Mouse (Mus musculus): ENCODE data around the gene Gm1110. TPM values are rescaled to one million over a fixed set of nuclear protein-coding genes. Genes with fewer than 3 reads are reported as not detected.

Gm1110 gene
- not detected in 2 replicates for polyA plus RNA-seq (2015; fragmentation: Nextera tagmentation; extraction: Ambion mirVana)

GRCm38 (mm10) chr9:26922909-26923526 is at the start of gene Gm1110:
Gene Gm1110 (minus strand): TSS chr9:26923111.

DNA sequence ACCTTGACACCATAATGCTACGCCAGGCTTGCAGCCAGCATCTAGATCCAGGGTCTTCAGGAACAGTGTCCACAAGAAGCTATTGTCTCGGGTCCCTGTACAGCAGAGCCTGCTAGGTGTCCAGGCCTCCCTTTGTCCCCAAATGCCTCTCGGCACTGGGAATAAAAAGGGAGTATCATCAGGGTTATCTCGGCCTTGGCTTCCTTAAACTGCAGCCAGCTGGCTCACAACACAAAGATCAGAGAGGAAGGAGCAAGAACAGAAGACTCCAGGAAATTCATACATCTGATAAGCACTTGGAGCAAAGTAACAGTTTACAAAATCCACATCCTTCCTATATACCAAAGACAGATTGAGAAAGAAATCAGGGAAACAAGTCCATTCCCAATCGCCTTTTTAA is 62.2 kb downstream of the Gm1110 start, which contains the start of gene Glb1l3:
TSS of gene Glb1l3 (minus strand) at position 140 of the 400 bp plus-strand sequence.

Other genes with a start within 250 kb of the Gm1110 start
- 0.68 and 0.88 TPM in 2 replicates for gene B3gat1, start 189.4 kb downstream of the Gm1110 start, polyA plus RNA-seq (2015; fragmentation: Nextera tagmentation; extraction: Ambion mirVana)
- gene Glb1l2, start 116.6 kb downstream of the Gm1110 start, polyA plus RNA-seq (2015; fragmentation: Nextera tagmentation; extraction: Ambion mirVana): 1.9 and 10.7 TPM in 2 replicates
- gene Glb1l3, start 62.2 kb downstream of the Gm1110 start, polyA plus RNA-seq (2015; fragmentation: Nextera tagmentation; extraction: Ambion mirVana): not detected in 2 replicates
- 27.6 and 33.6 TPM in 2 replicates for gene Acad8, start 76.5 kb upstream of the Gm1110 start, polyA plus RNA-seq (2015; fragmentation: Nextera tagmentation; extraction: Ambion mirVana)
- gene Thyn1, start 76.6 kb upstream of the Gm1110 start, polyA plus RNA-seq (2015; fragmentation: Nextera tagmentation; extraction: Ambion mirVana): 56.0 and 72.5 TPM in 2 replicates
- gene Vps26b, start 107.0 kb upstream of the Gm1110 start, polyA plus RNA-seq (2015; fragmentation: Nextera tagmentation; extraction: Ambion mirVana): 15.7 and 16.9 TPM in 2 replicates
- gene Ncapd3, start 107.1 kb upstream of the Gm1110 start, polyA plus RNA-seq (2015; fragmentation: Nextera tagmentation; extraction: Ambion mirVana): 6.9 and 7.0 TPM in 2 replicates
- 69.7 and 69.9 TPM in 2 replicates for gene Jam3, start 232.3 kb upstream of the Gm1110 start, polyA plus RNA-seq (2015; fragmentation: Nextera tagmentation; extraction: Ambion mirVana)

Measured in skeletal muscle tissue, postnatal 0 days (tissue).